Mouse (Mus musculus) MEL (cell line): ENCODE data around the gene Lonrf2.

Experiments
- CHD2 ChIP-seq: IDR thresholded peaks from 2 replicates; pipeline ENCODE4 v1.6.1; 2011; ENCODE audit warnings: low read length, improper control_type of control experiment
- CTCF ChIP-seq, 3 experiments: IDR thresholded peaks in 2 of 3; conservative IDR thresholded peaks in 1 of 3; 2 replicates each; pipeline ENCODE4 v1.5.1; 2011 to 2012; ENCODE audit warnings: low read length in 3 of 3, low read depth in 2 of 3, mild to moderate bottlenecking in 2 of 3, improper control_type of control experiment in 1 of 3, inconsistent platforms in 1 of 3, mixed read lengths in 1 of 3, moderate library complexity in 1 of 3; ENCODE audit not compliant: control insufficient read depth in 1 of 3, insufficient read depth in 1 of 3, poor library complexity in 1 of 3, severe bottlenecking in 1 of 3
- GABPA ChIP-seq: IDR thresholded peaks from 2 replicates; pipeline ENCODE4 v1.6.1; 2012; ENCODE audit warnings: low read depth, mild to moderate bottlenecking, inconsistent platforms, low read length, improper control_type of control experiment, moderate library complexity
- GATA1 ChIP-seq: IDR thresholded peaks from 2 replicates; pipeline ENCODE4 v1.6.1; 2011; ENCODE audit warnings: low read depth, low read length, improper control_type of control experiment
- MEF2A ChIP-seq: IDR thresholded peaks from 2 replicates; pipeline ENCODE4 v1.6.1; 2014; ENCODE audit warnings: low read depth, mild to moderate bottlenecking, inconsistent platforms, low read length, improper control_type of control experiment; ENCODE audit not compliant: poor library complexity, insufficient replicate concordance, severe bottlenecking; ENCODE audit errors: extremely low read depth
- NRF1 ChIP-seq: IDR thresholded peaks from 2 replicates; pipeline ENCODE4 v1.6.1; 2014; ENCODE audit warnings: low read depth, mild to moderate bottlenecking, inconsistent platforms, low read length, improper control_type of control experiment, moderate library complexity; ENCODE audit not compliant: poor library complexity, insufficient read depth, severe bottlenecking
- POLR2A ChIP-seq, 2 experiments: IDR thresholded peaks; 2 replicates each; pipeline ENCODE4 v1.6.1; 2011 to 2012; ENCODE audit warnings: low read length in 2 of 2, mild to moderate bottlenecking in 2 of 2, control low read depth in 1 of 2, improper control_type of control experiment in 1 of 2, low read depth in 1 of 2, moderate library complexity in 1 of 2; ENCODE audit not compliant: control insufficient read depth in 1 of 2, insufficient read depth in 1 of 2, poor library complexity in 1 of 2
- POLR2AphosphoS2 ChIP-seq: IDR thresholded peaks from 2 replicates; pipeline ENCODE4 v1.6.1; 2011; ENCODE audit warnings: low read length, improper control_type of control experiment
- POLR2AphosphoS5 ChIP-seq: IDR thresholded peaks from 2 replicates; pipeline ENCODE4 v1.6.1; 2012; ENCODE audit warnings: low read depth, borderline replicate concordance, mild to moderate bottlenecking, inconsistent platforms, low read length, moderate library complexity, mixed read lengths
- SIN3A ChIP-seq: IDR thresholded peaks from 2 replicates; pipeline ENCODE4 v1.6.1; 2012; ENCODE audit warnings: low read length, improper control_type of control experiment, inconsistent platforms
- TCF12 ChIP-seq: IDR thresholded peaks from 2 replicates; pipeline ENCODE4 v1.6.1; 2014; ENCODE audit warnings: low read depth, mild to moderate bottlenecking, inconsistent platforms, low read length, improper control_type of control experiment, moderate library complexity

DNA sequence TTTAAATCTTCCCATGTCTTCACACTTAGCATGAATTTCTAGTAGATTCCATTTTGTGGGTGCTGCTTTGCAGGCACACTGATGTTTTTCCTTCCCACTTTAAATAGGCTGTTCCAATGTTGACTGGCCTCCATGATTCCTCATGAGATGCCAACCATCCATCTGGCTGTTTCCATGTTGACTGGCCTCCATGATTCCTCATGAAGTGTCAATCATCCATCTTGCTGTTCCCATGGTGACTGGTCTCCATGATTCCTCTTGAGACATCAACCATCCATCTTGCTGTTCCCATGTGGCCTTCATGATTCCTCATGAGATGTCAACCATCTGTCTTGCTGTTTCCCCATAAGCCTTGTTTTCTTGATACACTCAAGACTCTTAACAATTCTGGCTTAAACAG is 16.8 kb downstream of the Lonrf2 start:
- no peak for TF ChIP-seq NRF1
- no peak for TF ChIP-seq TCF12
- no peak for TF ChIP-seq CTCF (IDR thresholded peaks at IDR 0.05 in 2 of 3, conservative IDR thresholded peaks at IDR 0.05 in 1 of 3; ENCODE audit: control insufficient read depth in 1 of 3, insufficient read depth in 1 of 3, low read depth in 2 of 3, low read length in 3 of 3, poor library complexity in 1 of 3, severe bottlenecking in 1 of 3)
- no peak for TF ChIP-seq POLR2A (IDR thresholded peaks at IDR 0.05; ENCODE audit: control insufficient read depth in 1 of 2, insufficient read depth in 1 of 2, low read depth in 1 of 2, low read length in 2 of 2, poor library complexity in 1 of 2)
- no peak for TF ChIP-seq CHD2
- no peak for TF ChIP-seq POLR2AphosphoS2
- TF ChIP-seq MEF2A: no peak
- no peak for TF ChIP-seq GABPA
- TF ChIP-seq POLR2AphosphoS5: no peak
- no peak for TF ChIP-seq GATA1
- TF ChIP-seq SIN3A: no peak
